Mouse (Mus musculus) lung, embryonic 16.5 days (tissue): ENCODE measurements at regions not wholly inside any gene's neighbourhood (a gene's known extent, or its start where the extent isn't known, plus 50 kb on each side); places are given as distances from the start of the nearest gene placed in this dataset.

Experiments
- ATAC-seq: fragments of 200-750 bp; cut with Nextera tagmentation; 2 replicates; pipeline ENCODE4 v1.8.0; 2017; ENCODE audit warnings: low read depth, mild to moderate bottlenecking, moderate library complexity
- H3K27ac ChIP-seq: fragments of 300-500 bp; sonication (generic); 2 replicates; pipeline ENCODE4 v1.5.1; 2014; ENCODE audit warnings: mild to moderate bottlenecking, control low read depth, low read length
- H3K27me3 ChIP-seq: fragments of 300-500 bp; sonication (generic); 2 replicates; pipeline ENCODE4 v1.6.1; 2014; ENCODE audit warnings: low read depth, low read length, mixed read lengths; ENCODE audit not compliant: control insufficient read depth, insufficient read depth
- H3K36me3 ChIP-seq: fragments of 300-500 bp; sonication (generic); 2 replicates; pipeline ENCODE4 v1.6.1; 2014; ENCODE audit warnings: low read length; ENCODE audit not compliant: control insufficient read depth, insufficient read depth
- H3K4me1 ChIP-seq: fragments of 300-500 bp; sonication (generic); replicated peaks from 2 replicates; pipeline ENCODE4 v1.6.1; 2014; ENCODE audit warnings: low read length, mixed read lengths; ENCODE audit not compliant: control insufficient read depth, insufficient read depth
- H3K4me2 ChIP-seq: fragments of 300-500 bp; sonication (generic); 2 replicates; pipeline ENCODE4 v1.6.1; 2014; ENCODE audit warnings: low read depth, low read length, control low read depth
- H3K4me3 ChIP-seq: fragments of 300-500 bp; sonication (generic); 2 replicates; pipeline ENCODE4 v1.5.1; 2014; ENCODE audit warnings: mild to moderate bottlenecking, low read length, control low read depth
- H3K9ac ChIP-seq: fragments of 300-500 bp; sonication (generic); 2 replicates; pipeline ENCODE4 v1.6.1; 2014; ENCODE audit warnings: low read length, control low read depth
- H3K9me3 ChIP-seq: fragments of 300-500 bp; sonication (generic); 2 replicates; pipeline ENCODE4 v1.6.1; 2016; ENCODE audit warnings: low read length; ENCODE audit not compliant: control insufficient read depth
- WGBS: fragments of 180-500 bp; shearing (Covaris S2); extraction: QIAGEN DNeasy Blood & Tissue Kit; methylation state at CpG from one replicate; pipeline ENCODE4 v1.1.7; 2014; 5-methylcytosine and 5-hydroxymethylcytosine counted together

DNA sequence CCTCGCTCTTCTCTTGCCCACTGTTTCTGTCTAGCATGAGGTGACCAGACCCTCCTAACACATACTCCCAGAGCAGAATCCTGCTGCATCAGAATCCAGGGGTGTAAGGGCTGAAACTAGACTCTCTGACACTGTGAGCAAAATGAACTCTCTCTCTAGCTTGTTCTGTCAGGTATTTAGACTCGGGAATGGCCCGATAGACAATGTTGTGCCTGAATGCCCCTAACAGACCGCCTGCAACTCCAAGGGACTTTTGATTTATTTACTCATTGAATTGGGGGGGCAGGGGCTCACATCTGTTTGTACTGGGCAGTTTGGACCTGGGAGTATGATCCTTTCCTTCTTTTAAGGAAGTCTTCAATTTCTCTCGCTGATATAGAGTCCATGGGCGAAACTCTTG, 469.3 kb upstream of the Trpc7 start:
- Histone ChIP-seq H3K4me1 (no peaks in the 10 kb centered on the region), H3K4me3 (no peak overlapping the region), H3K4me2 (no peak overlapping the region), H3K36me3 (no peaks in the 10 kb centered on the region), H3K27ac (no peak overlapping the region), H3K9ac (no peak overlapping the region), H3K9me3 (no peaks in the 10 kb centered on the region), H3K27me3 (no peaks in the 10 kb centered on the region)
- 83% methylated on average over 6 of the region's 6 CpGs for WGBS
- no peak for ATAC-seq

GRCm38 (mm10) chr13:57364396-57364795, 468.6 kb upstream of the Trpc7 start:
- Histone ChIP-seq H3K27ac (no peak overlapping the region), H3K36me3 (no peaks in the 10 kb centered on the region), H3K4me2 (no peak overlapping the region), H3K9ac (no peak overlapping the region), H3K4me1 (no peaks in the 10 kb centered on the region), H3K9me3 (no peaks in the 10 kb centered on the region), H3K27me3 (no peaks in the 10 kb centered on the region), H3K4me3 (no peak overlapping the region)
- no peak for ATAC-seq
- WGBS: 94% methylated on average over 2 of the region's 2 CpGs

- Histone ChIP-seq H3K9me3 (no peaks in the 10 kb centered on the region), H3K4me3 (no peak overlapping the region), H3K36me3 (no peaks in the 10 kb centered on the region), H3K4me2 (no peak overlapping the region), H3K27me3 (no peaks in the 10 kb centered on the region), H3K4me1 (no peaks in the 10 kb centered on the region), H3K9ac (no peak overlapping the region), H3K27ac (no peak overlapping the region)
- no peak for ATAC-seq
- WGBS: 21% methylated on average over 6 of the region's 6 CpGs
Measured at GRCm38 (mm10) chr13:57362563-57362962, 466.8 kb upstream of the Trpc7 start.

DNA sequence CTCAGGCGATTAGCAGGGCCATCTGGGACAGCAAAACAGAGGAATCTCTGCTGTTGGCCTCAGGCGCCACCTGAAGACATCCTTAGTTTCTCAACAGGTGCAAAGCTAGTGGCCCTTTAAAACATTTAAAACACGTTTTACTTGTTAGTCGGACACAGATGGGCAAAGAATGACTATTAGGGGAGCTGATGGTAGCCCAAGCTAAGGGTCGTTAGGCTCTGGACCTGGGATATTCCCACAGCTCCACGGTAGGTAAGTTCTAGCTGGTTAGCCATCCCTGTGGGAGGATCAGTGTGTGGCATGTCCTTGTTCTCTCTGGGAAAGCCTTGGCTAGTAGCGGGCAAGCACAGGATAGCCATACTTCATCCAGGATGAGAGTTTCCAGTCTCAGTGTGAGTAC, 465.5 kb upstream of the Trpc7 start:
- Histone ChIP-seq H3K4me1 (no peaks in the 10 kb centered on the region), H3K9ac (no peak overlapping the region), H3K36me3 (no peaks in the 10 kb centered on the region), H3K9me3 (no peaks in the 10 kb centered on the region), H3K27ac (no peak overlapping the region), H3K27me3 (no peaks in the 10 kb centered on the region), H3K4me2 (no peak overlapping the region), H3K4me3 (no peak overlapping the region)
- WGBS: 73% methylated on average over 7 of the region's 7 CpGs
- no peak for ATAC-seq

DNA sequence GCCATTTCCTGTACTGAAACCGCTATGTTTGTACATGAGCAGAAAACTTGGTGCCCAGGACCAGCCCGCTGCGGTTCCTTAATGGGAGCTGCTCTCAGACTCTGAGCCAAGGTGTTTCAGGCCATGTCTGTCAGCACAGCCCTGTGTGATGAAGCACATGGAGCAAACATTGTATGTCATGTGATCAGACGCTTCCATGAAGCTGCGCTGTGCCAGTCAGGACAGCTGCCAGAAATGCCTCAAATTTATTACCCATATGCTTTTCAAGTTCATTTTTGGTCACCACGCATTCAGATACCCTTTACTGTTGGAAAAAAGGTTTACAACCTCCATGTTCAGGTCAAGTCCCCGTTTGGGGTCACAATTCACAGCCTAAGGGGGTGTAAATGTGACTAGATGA, 458.8 kb upstream of the Trpc7 start:
- WGBS: 62% methylated on average over 7 of the region's 7 CpGs
- no peak for ATAC-seq
- no peak overlapping the region for H3K27ac ChIP-seq

GRCm38 (mm10) chr13:57353976-57354375, 458.2 kb upstream of the Trpc7 start:
- Histone ChIP-seq H3K27ac (no peak overlapping the region), H3K4me2 (no peak overlapping the region), H3K4me1 (no peaks in the 10 kb centered on the region), H3K4me3 (no peak overlapping the region), H3K9ac (no peak overlapping the region), H3K27me3 (no peaks in the 10 kb centered on the region), H3K9me3 (no peaks in the 10 kb centered on the region), H3K36me3 (no peaks in the 10 kb centered on the region)
- ATAC-seq: no peak
- WGBS: 44% methylated on average over 3 of the region's 3 CpGs

More for the DNA sequence above, 458.8 kb upstream of the Trpc7 start:
- H3K36me3 ChIP-seq: no peaks in the 10 kb centered on the region
- H3K4me2 ChIP-seq: no peak overlapping the region
- H3K9me3 ChIP-seq: no peaks in the 10 kb centered on the region
- no peaks in the 10 kb centered on the region for H3K4me1 ChIP-seq
- H3K4me3 ChIP-seq: no peak overlapping the region
- no peaks in the 10 kb centered on the region for H3K27me3 ChIP-seq
- no peak overlapping the region for H3K9ac ChIP-seq

DNA sequence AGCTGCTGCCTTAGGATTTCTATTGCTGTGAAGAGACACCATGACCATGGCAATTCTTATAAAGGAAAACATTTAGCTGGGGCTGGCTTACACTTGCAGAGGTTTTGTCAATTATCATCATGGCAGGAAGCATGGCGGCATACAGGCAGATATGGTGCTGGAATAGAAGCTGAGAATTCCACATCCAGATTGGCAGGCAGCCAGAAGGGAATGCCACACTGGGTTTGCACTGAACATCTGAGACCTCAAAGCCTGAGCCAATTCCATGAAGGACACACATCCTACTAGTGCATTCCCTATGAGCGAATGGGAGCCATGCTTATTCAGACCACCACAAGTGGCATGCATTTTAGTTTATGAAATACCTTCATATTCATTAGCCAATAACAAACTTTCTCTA, 455.0 kb upstream of the Trpc7 start:
- H3K27me3 ChIP-seq: no peaks in the 10 kb centered on the region
- 78% methylated on average over 2 of the region's 2 CpGs for WGBS
- no peak overlapping the region for H3K27ac ChIP-seq
- ATAC-seq: no peak
- no peaks in the 10 kb centered on the region for H3K9me3 ChIP-seq
- no peak overlapping the region for H3K4me2 ChIP-seq
- H3K9ac ChIP-seq: no peak overlapping the region
- H3K4me1 ChIP-seq: no peaks in the 10 kb centered on the region
- no peak overlapping the region for H3K4me3 ChIP-seq
- H3K36me3 ChIP-seq: no peaks in the 10 kb centered on the region

DNA sequence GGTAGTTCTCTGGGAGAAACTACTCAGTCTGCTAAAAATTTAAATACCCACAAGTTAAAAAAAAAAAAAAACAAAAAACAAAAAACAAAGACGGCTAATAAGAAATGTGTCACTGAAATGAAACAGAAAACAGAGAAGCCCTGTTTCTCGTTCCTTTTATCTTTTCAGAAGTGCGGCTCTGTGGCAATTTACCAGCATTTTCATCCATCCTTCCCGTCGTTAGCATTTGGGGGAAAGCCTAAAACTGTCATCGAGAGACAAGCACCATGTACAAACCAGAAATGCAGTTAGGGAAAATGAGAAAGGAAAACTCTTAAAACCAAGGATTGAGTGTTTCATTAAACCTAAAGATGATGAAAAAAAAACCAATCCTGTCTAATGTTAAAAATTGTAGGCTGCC, 442.9 kb upstream of the Trpc7 start:
- H3K36me3 ChIP-seq: no peaks in the 10 kb centered on the region
- H3K9me3 ChIP-seq: no peaks in the 10 kb centered on the region
- no peak overlapping the region for H3K9ac ChIP-seq
- no peak overlapping the region for H3K4me3 ChIP-seq
- no peaks in the 10 kb centered on the region for H3K27me3 ChIP-seq
- no peak for ATAC-seq
- H3K27ac ChIP-seq: no peak overlapping the region
- WGBS: 60% methylated on average over 6 of the region's 6 CpGs
- no peaks in the 10 kb centered on the region for H3K4me1 ChIP-seq
- H3K4me2 ChIP-seq: no peak overlapping the region

- Histone ChIP-seq H3K4me2 (no peak overlapping the region), H3K27ac (no peak overlapping the region), H3K9ac (no peak overlapping the region), H3K4me1 (no peaks in the 10 kb centered on the region), H3K9me3 (no peaks in the 10 kb centered on the region), H3K36me3 (no peaks in the 10 kb centered on the region), H3K27me3 (no peaks in the 10 kb centered on the region), H3K4me3 (no peak overlapping the region)
- ATAC-seq: no peak
- WGBS: 84% methylated on average over 8 of the region's 8 CpGs
Measured at GRCm38 (mm10) chr13:57336596-57336995, 440.8 kb upstream of the Trpc7 start.

DNA sequence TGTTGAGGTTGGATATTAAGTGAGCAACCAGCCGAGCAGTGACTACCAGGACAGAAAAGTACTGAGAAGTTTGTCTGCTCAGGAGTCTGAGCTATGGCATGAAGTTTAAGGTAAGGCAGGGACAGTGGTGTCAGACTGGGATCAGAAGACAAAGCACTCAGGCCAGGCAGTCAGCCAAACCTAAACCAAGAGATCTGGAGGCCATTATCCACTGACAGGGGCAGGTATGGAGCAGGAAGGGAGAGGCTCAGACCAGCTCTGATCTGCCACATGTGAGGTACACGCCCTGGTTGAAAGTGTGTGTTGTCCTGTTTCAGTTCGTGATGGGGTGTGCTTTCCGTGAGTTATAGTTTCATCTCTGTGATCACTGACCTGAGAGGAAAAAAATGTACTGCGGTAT, 437.2 kb upstream of the Trpc7 start:
- H3K4me3 ChIP-seq: no peak overlapping the region
- H3K27ac ChIP-seq: no peak overlapping the region
- no peak overlapping the region for H3K9ac ChIP-seq
- no peaks in the 10 kb centered on the region for H3K36me3 ChIP-seq
- no peak overlapping the region for H3K4me2 ChIP-seq
- H3K27me3 ChIP-seq: no peaks in the 10 kb centered on the region
- no peaks in the 10 kb centered on the region for H3K9me3 ChIP-seq
- no peak for ATAC-seq
- H3K4me1 ChIP-seq: no peaks in the 10 kb centered on the region
- WGBS: 74% methylated on average over 5 of the region's 5 CpGs
